Mouse (Mus musculus): ENCODE data around the gene Atp5s.

DNA sequence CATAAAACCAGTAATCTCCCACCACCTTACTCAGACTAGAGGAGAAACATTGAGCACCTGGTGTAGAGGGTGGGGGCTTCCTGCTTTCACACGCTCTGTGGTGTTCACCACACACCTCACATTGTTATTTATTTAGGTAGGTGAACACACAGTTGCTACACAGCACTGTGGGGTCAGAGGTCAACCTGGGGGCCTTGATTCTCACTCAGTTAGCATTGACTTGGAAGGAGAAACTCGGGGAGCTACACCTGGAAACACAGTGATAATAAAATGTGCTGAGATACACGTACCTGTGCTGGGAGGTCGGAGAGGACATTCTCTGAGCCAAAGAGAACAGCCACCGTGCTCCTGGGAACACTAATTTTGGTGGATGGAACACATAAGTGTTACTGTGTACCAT, 63.6 kb downstream of the Atp5s start:
- TF ChIP-seq POLR2A (IDR thresholded peaks at IDR 0.05; ENCODE audit: extremely low read depth, insufficient read depth, low read length) = no peak
- TF ChIP-seq CTCF (IDR thresholded peaks at IDR 0.05; ENCODE audit: extremely low read depth, insufficient read depth, low read length) = no peak
